Mouse (Mus musculus) olfactory bulb, adult 2 months (tissue): ENCODE results near the gene Lonrf2. TPM values are rescaled to one million over a fixed set of nuclear protein-coding genes. Genes with fewer than 3 reads are reported as not detected.

Experiments
- H3K27ac ChIP-seq: fragments of 200-500 bp; 2 replicates; pipeline ENCODE4 v1.5.1; 2012; ENCODE audit warnings: low read depth, low read length; ENCODE audit not compliant: insufficient read depth
- H3K4me1 ChIP-seq: fragments of 200-500 bp; 2 replicates; pipeline ENCODE4 v1.6.1; 2012; ENCODE audit warnings: low read length; ENCODE audit not compliant: control insufficient read depth, insufficient read depth
- H3K4me3 ChIP-seq: fragments of 200-500 bp; 2 replicates; pipeline ENCODE4 v1.5.1; 2012; ENCODE audit warnings: mild to moderate bottlenecking, low read depth, low read length, moderate library complexity; ENCODE audit not compliant: insufficient read depth
- CTCF ChIP-seq: fragments of 200-500 bp; IDR thresholded peaks from 2 replicates; pipeline ENCODE4 v1.5.1; 2012; ENCODE audit warnings: low read depth, mild to moderate bottlenecking, low read length, moderate library complexity; ENCODE audit not compliant: insufficient read depth
- POLR2A ChIP-seq: fragments of 200-500 bp; IDR thresholded peaks from 2 replicates; pipeline ENCODE4 v1.6.1; 2012; ENCODE audit warnings: mild to moderate bottlenecking, low read depth, low read length, moderate library complexity; ENCODE audit not compliant: insufficient read depth
- WGBS: fragments of 180-500 bp; shearing (Covaris S2); methylation state at CpG from one replicate; pipeline ENCODE4 v1.1.7; 2018; 5-methylcytosine and 5-hydroxymethylcytosine counted together
- polyA plus RNA-seq: library from polyadenylated mRNA; stranded (reverse); fragments of >200 nt; gene quantifications from 2 replicates; pipeline ENCODE4 v1.2.4, GENCODE M21; 2012; ENCODE audit warnings: low replicate concordance; ENCODE audit not compliant: missing spikeins, insufficient read depth, insufficient read length

Lonrf2 gene
- polyA plus RNA-seq, 1 experiment = 59.8 TPM

DNA sequence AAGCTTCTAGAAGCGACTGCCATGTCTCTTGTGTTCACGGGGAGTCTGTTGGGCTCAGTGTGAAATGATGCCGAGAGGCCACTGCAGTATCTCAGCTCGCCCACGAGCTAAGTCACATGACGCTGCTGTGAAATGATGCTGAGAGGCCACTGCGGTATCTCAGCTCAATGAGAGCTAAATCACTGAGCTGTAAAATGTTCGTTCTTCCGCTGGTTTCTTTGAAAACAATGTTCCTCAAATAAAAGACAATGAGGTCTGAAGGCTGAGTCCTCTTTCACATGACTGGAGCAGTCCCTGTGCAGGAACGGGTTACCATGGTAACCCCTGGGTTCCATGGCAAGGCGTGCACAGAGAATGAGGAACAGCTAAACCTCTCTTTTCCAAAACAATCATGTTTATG is 11.5 kb upstream of the Lonrf2 start:
- 5% methylated on average over 11 of the region's 11 CpGs for WGBS
- Histone ChIP-seq H3K4me1 (peaks cover 4% of the 10 kb centered on the region), H3K4me3 (peak overlapping the region; percentile 18), H3K27ac (peak overlapping the region; percentile 74)
- no peak for TF ChIP-seq POLR2A

DNA sequence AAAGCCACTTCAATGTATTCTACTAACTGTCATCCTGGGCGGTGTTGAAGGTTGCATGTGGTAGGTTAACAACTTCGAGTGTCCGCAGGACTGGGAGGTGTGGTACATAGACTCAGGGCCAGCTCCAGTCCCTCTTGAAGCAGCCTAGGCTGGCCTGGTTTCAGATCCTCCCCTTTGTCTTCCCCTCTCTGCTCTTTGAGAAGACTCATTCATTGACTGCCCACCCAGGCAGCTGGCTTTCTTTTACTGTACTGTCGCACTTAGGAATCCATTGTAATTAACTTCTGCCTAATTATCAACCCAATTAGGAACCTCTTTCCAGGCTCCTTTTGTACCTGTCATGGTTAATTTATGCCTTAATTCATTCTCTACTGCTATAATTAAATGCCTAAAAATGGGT is 6.8 kb upstream of the Lonrf2 start:
- Histone ChIP-seq H3K4me3 (no peak overlapping the region), H3K27ac (no peak overlapping the region), H3K4me1 (peaks cover 6% of the 10 kb centered on the region)
- TF ChIP-seq POLR2A (no peak), CTCF (no peak)
- WGBS = 21% methylated on average over 4 of the region's 4 CpGs

DNA sequence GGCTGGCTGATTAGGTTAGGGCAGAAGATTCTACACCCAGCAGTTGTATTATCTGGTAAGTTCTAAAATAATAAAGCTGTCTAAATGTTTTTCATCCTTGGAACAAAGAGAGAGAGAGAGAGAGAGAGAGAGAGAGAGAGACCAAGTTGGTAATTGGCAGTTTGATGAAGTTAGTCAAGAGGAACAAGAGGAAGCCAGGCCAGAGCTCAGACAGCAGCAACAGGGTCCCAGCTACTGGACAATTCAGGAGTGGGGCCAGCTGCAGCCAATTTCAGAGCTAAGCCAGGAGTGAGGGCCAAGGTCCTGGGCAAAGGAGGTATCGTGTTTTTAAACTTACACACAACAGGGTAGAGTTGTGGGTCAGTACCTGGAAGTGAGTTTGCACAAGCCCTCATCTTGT is 6.3 kb upstream of the Lonrf2 start:
- WGBS = 45% methylated on average over 1 of the region's 1 CpGs
- no peak overlapping the region for H3K4me3 ChIP-seq
- H3K27ac ChIP-seq = no peak overlapping the region
- H3K4me1 ChIP-seq = peaks cover 6% of the 10 kb centered on the region
- TF ChIP-seq POLR2A (no peak), CTCF (no peak)

DNA sequence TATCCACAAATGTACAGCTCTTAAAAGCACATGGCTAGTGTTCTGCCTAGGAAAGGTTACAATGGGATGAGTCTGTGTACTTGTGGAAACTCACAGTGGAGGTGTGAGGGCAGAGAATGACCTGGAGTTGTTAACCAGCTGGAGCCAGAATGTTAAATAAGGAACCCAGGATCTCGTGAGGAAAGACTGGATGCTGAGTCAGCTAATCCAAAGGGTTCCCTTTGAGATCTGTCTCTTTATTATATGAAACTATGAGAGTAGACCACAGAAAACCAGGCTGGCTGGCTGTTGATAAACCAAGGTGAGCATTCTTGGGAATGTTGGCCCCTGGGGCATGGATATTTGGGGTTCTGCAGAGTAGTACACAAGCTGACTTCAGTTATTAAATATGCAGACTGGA is 3.4 kb upstream of the Lonrf2 start:
- Histone ChIP-seq H3K4me3 (no peak overlapping the region), H3K4me1 (peaks cover 6% of the 10 kb centered on the region), H3K27ac (no peak overlapping the region)
- 78% methylated on average over 1 of the region's 1 CpGs for WGBS
- TF ChIP-seq CTCF (no peak), POLR2A (no peak)

DNA sequence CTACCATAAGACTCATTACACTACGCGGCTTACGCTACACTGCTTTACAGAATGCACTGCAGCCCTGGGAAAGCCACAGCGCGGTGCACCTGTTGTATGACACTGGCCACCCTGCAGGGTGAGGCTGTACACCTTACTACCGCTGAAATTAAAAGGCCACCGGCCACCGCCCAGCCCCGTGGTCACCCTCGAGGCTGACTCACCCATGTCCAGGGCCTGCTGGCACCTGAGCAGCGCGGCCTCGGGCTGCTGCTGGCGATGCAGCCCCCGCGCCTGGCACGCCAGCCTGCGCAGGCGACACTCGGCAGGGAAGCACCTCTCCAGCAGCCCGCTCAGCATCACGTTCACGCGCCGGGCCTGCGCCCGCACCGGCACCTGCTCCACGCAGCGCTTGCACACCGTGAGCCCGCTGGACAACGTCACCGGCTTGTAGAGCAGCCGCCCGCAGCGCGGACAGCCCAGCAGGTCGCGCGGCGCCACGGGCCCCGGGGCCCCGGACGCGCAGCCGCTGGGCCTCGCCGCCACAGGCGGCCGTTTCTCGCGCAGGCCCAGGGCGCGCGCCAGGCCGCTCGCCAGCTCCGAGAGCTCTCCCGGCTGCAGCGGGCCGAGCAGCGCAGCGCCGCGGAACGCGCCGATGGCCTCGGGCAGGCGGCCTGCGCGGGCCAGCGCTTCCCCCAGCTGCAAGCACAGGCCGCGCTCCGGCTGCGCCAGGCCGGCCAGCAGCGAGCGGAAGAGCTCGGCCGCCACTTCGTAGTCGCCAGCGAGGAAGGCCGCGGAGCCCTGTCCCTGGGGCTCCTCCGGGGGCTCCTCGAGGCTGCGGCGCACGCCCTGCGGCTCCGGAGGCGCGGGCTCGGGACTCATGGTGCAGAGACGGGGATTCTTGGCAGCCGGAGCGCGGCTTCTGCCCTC is 689 bp downstream of the Lonrf2 start:
- TF ChIP-seq POLR2A (no peak), CTCF (no peak)
- H3K4me1 ChIP-seq = no peaks in the 10 kb centered on the region
- peak overlapping the region; percentile 89 for H3K4me3 ChIP-seq
- 2% methylated on average over 103 of the region's 103 CpGs for WGBS
- H3K27ac ChIP-seq = peak overlapping the region; percentile 79

DNA sequence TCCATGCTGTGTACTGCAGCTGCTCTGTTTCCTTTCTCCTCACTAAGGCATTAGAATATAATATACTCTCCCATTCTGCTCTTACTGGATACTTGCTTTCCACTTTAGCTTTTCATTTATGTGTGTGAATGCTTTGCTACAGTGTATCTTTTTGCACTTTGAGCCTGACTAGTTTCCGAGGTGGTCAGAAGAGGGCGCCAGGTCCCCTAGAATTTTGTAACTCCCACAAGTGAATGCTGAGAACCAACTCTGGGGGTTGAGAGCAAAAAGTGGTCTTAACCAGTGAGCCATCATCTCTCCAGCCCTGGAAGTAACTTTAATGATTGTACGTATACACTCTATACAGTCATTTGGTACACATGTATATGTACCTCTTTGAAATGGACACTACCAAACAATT is 1.6 kb downstream of the Lonrf2 start:
- 36% methylated on average over 3 of the region's 3 CpGs for WGBS
- Histone ChIP-seq H3K4me3 (no peak overlapping the region), H3K4me1 (no peaks in the 10 kb centered on the region), H3K27ac (no peak overlapping the region)
- no peak for TF ChIP-seq POLR2A
- TF ChIP-seq CTCF = no peak

DNA sequence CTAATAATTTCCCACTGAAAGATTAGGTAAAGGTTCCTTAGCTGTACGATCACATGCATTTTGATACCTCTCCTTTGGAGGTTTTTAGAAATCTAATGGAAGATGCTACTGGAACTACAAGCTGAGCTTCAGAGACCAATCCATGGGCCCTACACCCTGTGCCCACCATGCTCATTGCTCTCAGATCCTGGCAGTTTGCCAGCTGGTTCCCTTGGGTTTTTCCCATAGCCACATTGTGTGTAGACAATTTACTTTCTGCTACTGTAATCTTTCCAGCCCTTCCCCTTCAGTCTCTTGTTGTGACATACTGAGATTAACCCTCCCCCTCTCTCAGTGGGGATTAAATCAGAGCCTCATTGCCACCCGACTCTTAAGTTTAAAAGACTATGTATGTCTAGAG is 11.6 kb downstream of the Lonrf2 start:
- H3K4me3 ChIP-seq = no peak overlapping the region
- H3K4me1 ChIP-seq = peaks cover 7% of the 10 kb centered on the region; the same call in 1 of the 2 replicates
- H3K27ac ChIP-seq = no peak overlapping the region
- TF ChIP-seq POLR2A (no peak), CTCF (no peak)
- 56% methylated on average over 2 of the region's 2 CpGs for WGBS

DNA sequence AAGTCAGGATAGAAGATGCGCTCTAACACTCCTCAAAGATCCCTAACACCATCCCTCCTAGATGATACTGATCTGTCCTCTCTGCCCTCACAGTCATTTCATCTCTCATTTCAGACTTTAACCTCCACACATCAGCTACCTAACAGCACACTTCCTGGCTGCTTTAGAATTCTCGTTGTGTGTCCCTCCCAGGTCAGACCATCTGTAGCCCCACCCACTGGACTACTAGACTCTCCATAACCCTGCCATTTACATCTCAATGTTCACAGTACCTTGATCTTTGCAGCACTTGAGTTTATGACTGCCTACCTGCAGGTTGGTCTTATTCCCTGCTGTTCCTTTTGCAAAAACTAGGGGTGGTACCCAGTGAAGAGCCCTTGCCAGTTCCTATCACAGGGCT is 12.7 kb downstream of the Lonrf2 start:
- WGBS = 85% methylated on average over 2 of the region's 2 CpGs
- peaks cover 7% of the 10 kb centered on the region; the same call in 1 of the 2 replicates for H3K4me1 ChIP-seq
- H3K4me3 ChIP-seq = no peak overlapping the region
- TF ChIP-seq POLR2A (no peak), CTCF (no peak)
- H3K27ac ChIP-seq = no peak overlapping the region

DNA sequence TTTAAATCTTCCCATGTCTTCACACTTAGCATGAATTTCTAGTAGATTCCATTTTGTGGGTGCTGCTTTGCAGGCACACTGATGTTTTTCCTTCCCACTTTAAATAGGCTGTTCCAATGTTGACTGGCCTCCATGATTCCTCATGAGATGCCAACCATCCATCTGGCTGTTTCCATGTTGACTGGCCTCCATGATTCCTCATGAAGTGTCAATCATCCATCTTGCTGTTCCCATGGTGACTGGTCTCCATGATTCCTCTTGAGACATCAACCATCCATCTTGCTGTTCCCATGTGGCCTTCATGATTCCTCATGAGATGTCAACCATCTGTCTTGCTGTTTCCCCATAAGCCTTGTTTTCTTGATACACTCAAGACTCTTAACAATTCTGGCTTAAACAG is 16.8 kb downstream of the Lonrf2 start:
- H3K4me1 ChIP-seq = peaks cover 5% of the 10 kb centered on the region
- no peak overlapping the region for H3K4me3 ChIP-seq
- TF ChIP-seq POLR2A (no peak), CTCF (no peak)
- no peak overlapping the region for H3K27ac ChIP-seq

DNA sequence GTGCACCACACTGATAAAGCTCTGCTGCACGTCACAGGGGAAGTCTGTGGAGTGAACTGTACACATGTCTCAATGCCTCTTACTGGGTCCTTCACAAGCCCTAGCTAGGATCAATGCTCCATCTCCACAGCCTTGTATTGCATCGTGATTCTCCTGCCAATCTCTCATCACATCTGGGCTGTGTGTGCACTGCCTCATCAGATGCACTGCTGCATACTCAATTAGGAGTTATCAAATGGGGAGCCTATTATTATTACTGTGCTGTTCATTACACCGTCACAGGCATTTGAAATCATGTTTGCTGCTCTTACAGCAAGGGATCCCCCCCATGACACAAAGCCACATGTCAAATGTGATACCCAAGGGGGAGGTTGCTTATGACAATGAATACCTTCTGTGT is 18.8 kb downstream of the Lonrf2 start:
- Histone ChIP-seq H3K4me1 (peaks cover 5% of the 10 kb centered on the region), H3K27ac (no peak overlapping the region), H3K4me3 (no peak overlapping the region)
- 32% methylated on average over 3 of the region's 3 CpGs for WGBS
- TF ChIP-seq POLR2A = no peak
- TF ChIP-seq CTCF = no peak
